Mouse (Mus musculus): ENCODE data around the gene Gtf2h1. TPM values are rescaled to one million over a fixed set of nuclear protein-coding genes. Genes with fewer than 3 reads are reported as not detected.

Gene Gtf2h1
- polyA plus RNA-seq, 1 experiment, result 10.6 TPM

DNA sequence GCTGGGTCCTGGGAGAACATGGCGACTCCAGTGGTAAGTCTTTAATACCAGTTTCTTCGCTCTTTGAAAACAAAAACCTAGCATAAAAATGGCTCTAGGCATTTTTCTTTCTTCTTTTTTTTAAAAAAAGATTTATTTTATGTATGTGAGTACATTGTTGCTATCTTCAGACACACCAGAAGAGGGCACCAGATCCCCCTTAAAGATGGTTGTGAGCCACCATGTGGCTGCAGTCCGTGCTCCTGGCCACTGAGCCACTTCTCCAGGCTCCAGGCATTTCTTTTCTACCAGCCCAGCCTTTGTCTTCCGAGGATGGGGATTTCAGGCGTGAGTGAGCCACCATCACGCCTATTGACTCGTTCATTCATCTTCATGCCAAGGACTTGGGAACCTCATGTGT is 55.1 kb downstream of the Gtf2h1 start:
- DNase-seq (ENCODE audit: low read depth), result no peak

DNA sequence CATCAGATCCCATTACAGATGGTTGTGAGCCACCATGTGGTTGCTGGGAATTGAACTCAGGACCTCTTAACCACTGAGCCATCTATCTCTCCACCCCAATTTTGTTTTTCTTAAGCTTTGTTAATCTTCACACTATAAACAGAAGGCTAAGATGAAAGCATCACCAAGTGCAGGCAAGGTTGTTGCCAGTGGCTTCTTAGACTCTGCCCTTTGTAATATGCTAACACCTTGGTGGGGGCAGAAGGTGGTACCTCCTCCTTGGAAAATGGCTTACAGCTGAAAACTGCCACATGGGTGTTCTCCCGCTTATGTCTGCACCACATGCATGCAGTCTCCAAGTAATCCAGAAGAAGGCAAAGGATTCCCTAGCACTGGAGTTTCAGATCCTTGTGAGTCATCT is 56.8 kb downstream of the Gtf2h1 start:
- no peak for DNase-seq (ENCODE audit: low read depth)

DNA sequence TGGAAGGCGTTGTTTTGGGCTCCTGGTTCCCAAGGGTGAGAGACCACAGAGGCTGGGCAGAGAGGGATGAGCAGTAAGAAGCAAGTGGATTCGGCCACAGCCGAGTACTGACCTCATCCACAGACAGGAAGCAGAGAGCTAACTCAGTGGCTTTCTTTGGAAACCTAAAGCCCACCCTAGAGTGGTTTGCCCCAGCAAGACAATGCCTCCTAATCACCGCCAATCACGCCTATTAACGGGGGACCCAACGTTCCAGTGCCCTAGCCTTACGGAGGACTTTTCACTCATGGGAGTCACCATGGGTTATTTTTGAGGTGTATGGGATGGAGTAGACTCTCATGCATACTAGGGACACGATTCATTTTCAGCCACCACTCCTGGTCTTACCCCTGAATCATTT is 57.5 kb downstream of the Gtf2h1 start:
- no peak for DNase-seq (ENCODE audit: low read depth)

DNA sequence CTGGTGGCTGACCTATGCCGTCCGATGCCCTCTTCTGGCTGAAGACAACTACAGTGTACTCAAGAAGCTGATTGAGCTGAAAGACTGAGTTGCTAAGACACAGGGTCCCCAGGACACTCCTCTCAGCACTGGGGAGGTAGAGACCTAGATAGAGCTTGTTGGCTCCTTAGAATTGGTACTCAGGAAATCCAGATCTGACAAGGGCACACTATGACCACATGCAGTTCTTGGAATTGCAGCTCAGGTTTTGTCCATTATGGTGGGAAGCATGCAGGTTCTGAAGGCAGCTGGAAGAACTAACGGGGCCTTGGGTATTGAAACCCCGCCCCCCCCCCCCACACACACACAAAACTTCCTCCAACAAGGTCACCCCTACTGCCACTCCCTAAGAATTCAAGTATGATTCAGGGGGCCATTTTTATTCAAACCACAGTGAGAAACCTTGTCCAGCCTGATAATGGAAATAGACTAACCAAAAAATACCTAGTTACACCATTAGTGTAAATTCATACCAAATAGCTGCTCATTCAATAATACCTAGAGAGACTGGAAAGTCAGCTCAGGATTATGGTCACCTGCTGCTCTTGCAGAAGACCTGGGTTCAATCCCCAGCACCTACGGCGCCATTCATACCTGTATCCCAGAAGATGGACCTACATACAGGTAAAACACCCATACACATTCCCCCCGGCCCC is 60.1 kb downstream of the Gtf2h1 start:
- no peak for DNase-seq (ENCODE audit: low read depth)

DNA sequence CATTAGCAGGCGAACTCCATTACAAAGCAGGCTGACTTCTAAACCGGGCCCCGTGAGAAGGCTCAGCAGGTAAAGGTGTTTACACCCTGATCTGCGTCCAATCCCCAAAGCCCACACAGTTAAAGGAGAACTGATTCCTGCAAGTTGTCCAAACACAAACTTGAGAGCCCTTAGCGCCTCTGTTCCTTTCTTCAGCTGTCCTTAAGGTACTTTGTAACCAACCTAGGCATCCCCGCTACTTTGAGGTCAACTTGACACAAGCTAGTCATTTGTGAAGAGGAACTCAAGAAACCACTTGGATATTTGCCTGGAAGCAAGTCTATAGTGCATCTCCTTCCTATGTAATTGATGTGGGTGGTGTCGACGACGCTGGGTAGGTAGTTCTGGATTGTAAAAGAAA is 61.5 kb downstream of the Gtf2h1 start:
- no peak for DNase-seq (ENCODE audit: low read depth)

DNA sequence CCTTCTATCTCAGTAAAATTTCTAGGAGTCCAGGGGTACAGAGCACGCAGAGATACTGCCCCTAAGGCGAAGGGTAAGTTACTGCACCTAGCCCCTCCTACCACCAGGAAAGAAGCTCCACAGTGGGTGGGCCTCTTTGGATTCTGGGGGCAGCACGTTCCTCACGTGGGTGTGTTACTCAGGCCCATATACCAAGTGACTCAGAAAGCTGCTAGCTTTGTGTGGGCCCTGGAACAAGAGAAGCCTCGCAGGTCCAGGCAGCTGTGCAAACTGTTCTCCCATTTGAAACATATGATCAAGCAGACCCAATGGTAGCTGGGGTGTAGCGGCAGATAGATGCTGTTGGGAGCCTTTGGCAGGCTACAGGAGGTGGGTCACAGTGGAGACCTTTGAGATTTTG is 63.1 kb downstream of the Gtf2h1 start:
- no peak for DNase-seq (ENCODE audit: low read depth)

DNA sequence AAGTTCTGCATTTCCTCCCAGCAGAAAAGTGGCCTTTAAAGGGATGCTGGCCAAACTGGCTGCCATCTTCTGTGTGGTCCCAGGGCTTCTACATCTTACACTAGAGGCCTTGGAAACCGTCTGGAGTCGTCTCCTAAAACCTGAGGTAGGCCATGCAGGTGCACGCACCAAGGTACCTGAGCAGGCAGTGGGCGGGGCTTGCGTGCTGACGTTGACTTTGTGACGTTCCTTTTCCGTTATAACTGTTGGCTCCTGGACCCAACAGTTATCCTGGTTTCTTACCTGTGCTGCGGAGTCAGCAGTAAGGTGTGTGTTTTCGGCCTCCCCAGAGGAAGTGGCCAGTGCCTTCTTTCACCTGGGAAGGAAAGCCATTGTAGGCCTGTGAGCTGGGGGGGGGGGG is 65.1 kb downstream of the Gtf2h1 start, which contains the start of gene Ldhc:
Gene Ldhc, plus strand, starts transcription at position 208 of the 400 bp plus-strand sequence.
- DNase-seq (ENCODE audit: low read depth), result no peak

DNA sequence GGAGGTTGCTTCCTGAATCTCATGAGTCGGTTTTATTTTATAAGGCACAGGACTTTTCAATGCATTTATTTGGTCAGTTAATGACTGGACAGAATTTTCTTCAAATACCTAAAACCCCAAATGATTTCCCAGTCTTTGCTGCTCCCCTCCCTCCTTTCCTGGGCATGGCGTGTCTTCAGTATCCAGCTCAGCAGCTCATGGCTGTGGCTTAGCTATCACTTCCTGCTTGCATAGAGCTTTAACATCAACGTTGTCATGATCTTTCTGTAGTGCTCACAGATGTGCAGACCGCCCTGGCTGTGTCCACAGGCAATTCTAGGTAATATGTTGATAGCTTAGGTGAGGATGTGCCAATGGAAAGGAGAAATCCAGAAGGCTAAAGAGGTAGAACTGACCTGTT is 76.1 kb downstream of the Gtf2h1 start:
- no peak for DNase-seq (ENCODE audit: low read depth)

Other genes starting within 250 kb of the Gtf2h1 start
- gene Sergef, start 156.3 kb upstream of the Gtf2h1 start, polyA plus RNA-seq (2012; rRNA removed), result 6.9 and 10.8 TPM in 2 replicates
- 0.29 and 0.66 TPM in 2 replicates for gene Tph1, start 123.6 kb upstream of the Gtf2h1 start, polyA plus RNA-seq (2012; rRNA removed)
- gene Saal1, start 85.4 kb upstream of the Gtf2h1 start, polyA plus RNA-seq (2012; rRNA removed), result 4.3 and 5.4 TPM in 2 replicates
- gene Saa3, start 80.4 kb upstream of the Gtf2h1 start, polyA plus RNA-seq (2012; rRNA removed), result 7.1 and 9.3 TPM in 2 replicates
- 0.04 TPM in 1 of 2 replicates, not detected in the other for gene Saa4, start 63.5 kb upstream of the Gtf2h1 start, polyA plus RNA-seq (2012; rRNA removed)
- 0.23 TPM in 1 of 2 replicates, not detected in the other for gene Saa1, start 53.1 kb upstream of the Gtf2h1 start, polyA plus RNA-seq (2012; rRNA removed)
- not detected in 2 replicates for gene Saa2, start 44.3 kb upstream of the Gtf2h1 start, polyA plus RNA-seq (2012; rRNA removed)
- gene Hps5, start within 50 bp of the Gtf2h1 start, polyA plus RNA-seq (2012; rRNA removed), result 17.9 and 20.3 TPM in 2 replicates
- 562 and 1,009 TPM in 2 replicates for gene Ldha, start 45.4 kb downstream of the Gtf2h1 start, polyA plus RNA-seq (2012; rRNA removed)
- 3.6 and 10.2 TPM in 2 replicates for gene Ldhc, start 65.1 kb downstream of the Gtf2h1 start, polyA plus RNA-seq (2012; rRNA removed)
- 84.1 and 103 TPM in 2 replicates for gene Tsg101, start 123.9 kb downstream of the Gtf2h1 start, polyA plus RNA-seq (2012; rRNA removed)
- gene Uevld, start 162.4 kb downstream of the Gtf2h1 start, polyA plus RNA-seq (2012; rRNA removed), result 6.5 and 7.6 TPM in 2 replicates
- 7.5 and 11.2 TPM in 2 replicates for gene Gm9999, start 187.5 kb downstream of the Gtf2h1 start, polyA plus RNA-seq (2012; rRNA removed)
- 8.0 and 12.0 TPM in 2 replicates for gene Spty2d1, start 212.3 kb downstream of the Gtf2h1 start, polyA plus RNA-seq (2012; rRNA removed)